Mouse (Mus musculus) forebrain, embryonic 14.5 days (tissue): Measurements from ENCODE around the gene Elane. TPM values are rescaled to one million over a fixed set of nuclear protein-coding genes. Genes with fewer than 3 reads are reported as not detected.

Experiments
- ATAC-seq: fragments of 200-750 bp; cut with Nextera tagmentation; 2 replicates; pipeline ENCODE4 v1.8.0; 2017; ENCODE audit warnings: mild to moderate bottlenecking, moderate library complexity
- DNase-seq: peaks from one replicate; pipeline ENCODE4 v3.0.0-alpha.2; 2015; ENCODE audit warnings: low spot score
- H3K27ac ChIP-seq: fragments of 300-500 bp; sonication (generic); 2 replicates; pipeline ENCODE4 v1.5.1; 2014; ENCODE audit warnings: low read depth, mild to moderate bottlenecking, control low read depth, low read length, moderate library complexity
- H3K27me3 ChIP-seq: fragments of 300-500 bp; sonication (generic); replicated peaks from 2 replicates; pipeline ENCODE4 v1.6.1; 2014; ENCODE audit warnings: low read length, control low read depth, mixed read lengths; ENCODE audit not compliant: control insufficient read depth, insufficient read depth
- H3K36me3 ChIP-seq: fragments of 300-500 bp; sonication (generic); 2 replicates; pipeline ENCODE4 v1.6.1; 2014; ENCODE audit warnings: low read length, control low read depth; ENCODE audit not compliant: control insufficient read depth, insufficient read depth
- H3K4me1 ChIP-seq: fragments of 300-500 bp; sonication (generic); 2 replicates; pipeline ENCODE4 v1.6.1; 2014; ENCODE audit warnings: antibody characterized with exemption, low read length, control low read depth; ENCODE audit not compliant: control insufficient read depth, insufficient read depth
- H3K4me2 ChIP-seq: fragments of 300-500 bp; sonication (generic); 2 replicates; pipeline ENCODE4 v1.6.1; 2014; ENCODE audit warnings: mild to moderate bottlenecking, control low read depth, low read length
- H3K4me3 ChIP-seq: fragments of 300-500 bp; sonication (generic); 2 replicates; pipeline ENCODE4 v1.5.1; 2014; ENCODE audit warnings: low read depth, low read length, control low read depth
- H3K9ac ChIP-seq: fragments of 300-500 bp; sonication (generic); 2 replicates; pipeline ENCODE4 v1.6.1; 2014; ENCODE audit warnings: mild to moderate bottlenecking, low read length, control low read depth, moderate library complexity
- H3K9me3 ChIP-seq: fragments of 300-500 bp; sonication (generic); replicated peaks from 2 replicates; pipeline ENCODE4 v1.6.1; 2016; ENCODE audit warnings: low read length, control low read depth, mixed read lengths; ENCODE audit not compliant: control insufficient read depth
- WGBS: fragments of 180-500 bp; shearing (Covaris S2); extraction: QIAGEN DNeasy Blood & Tissue Kit; methylation state at CpG from one replicate; pipeline ENCODE4 v1.1.7; 2014; 5-methylcytosine and 5-hydroxymethylcytosine counted together
- polyA plus RNA-seq: library from polyadenylated mRNA; unstranded; fragments of >200 nt; fragmentation: Nextera tagmentation; extraction: Ambion mirVana; gene quantifications from 2 replicates; pipeline ENCODE4 v1.2.1, GENCODE M21; 2014

Gene Elane
- polyA plus RNA-seq, 1 experiment from 2014 or later: 0.36 TPM

DNA sequence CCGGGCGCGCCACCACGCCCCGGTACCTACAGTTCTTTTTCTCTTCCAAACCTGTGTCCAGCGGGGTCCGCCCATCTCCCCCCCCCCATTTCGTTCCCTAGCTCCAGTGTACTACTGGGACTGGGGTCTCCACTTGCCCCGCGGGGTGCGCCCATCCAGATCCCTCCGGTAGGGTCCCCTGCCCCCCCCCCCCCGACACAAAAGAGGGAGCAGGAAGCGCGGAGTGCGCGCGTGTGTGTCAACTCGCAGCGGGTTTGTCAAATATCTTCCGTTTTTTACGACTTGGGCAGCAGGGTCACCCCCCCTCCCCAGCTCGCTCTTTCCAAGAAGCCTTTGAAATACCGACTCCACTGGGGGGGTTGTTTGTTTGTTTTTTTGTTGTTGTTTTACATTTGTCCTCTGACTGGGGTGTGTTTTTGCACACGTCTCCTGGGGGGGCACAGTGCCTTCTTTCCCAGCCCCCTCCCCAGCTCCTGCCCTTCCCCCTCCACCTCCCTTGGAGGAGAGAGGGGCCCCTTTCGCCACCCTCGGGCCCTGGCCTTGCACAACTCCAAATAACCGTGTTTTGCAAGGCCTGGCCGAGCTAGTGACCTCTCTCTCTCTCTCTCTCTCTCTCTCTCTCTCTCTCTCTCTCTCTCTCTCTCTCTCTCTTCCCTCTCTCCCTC, 42.1 kb downstream of the Elane start:
- peak overlapping the region; percentile 91 for H3K4me3 ChIP-seq
- peaks cover 13% of the 10 kb centered on the region; the same call in 1 of the 2 replicates for H3K36me3 ChIP-seq
- peak overlapping the region; percentile 78 for H3K4me2 ChIP-seq
- WGBS: under 1% methylated on average over 28 of the region's 29 CpGs
- ATAC-seq (no peak), DNase-seq (peak; percentile 38)
- H3K9me3 ChIP-seq: no peaks in the 10 kb centered on the region
- peak overlapping the region; percentile 85; the same call in 1 of the 2 replicates for H3K27ac ChIP-seq
- H3K27me3 ChIP-seq: peaks cover 7% of the 10 kb centered on the region
- peaks cover 12% of the 10 kb centered on the region; the same call in 1 of the 2 replicates for H3K4me1 ChIP-seq
- H3K9ac ChIP-seq: peak overlapping the region; percentile 84

DNA sequence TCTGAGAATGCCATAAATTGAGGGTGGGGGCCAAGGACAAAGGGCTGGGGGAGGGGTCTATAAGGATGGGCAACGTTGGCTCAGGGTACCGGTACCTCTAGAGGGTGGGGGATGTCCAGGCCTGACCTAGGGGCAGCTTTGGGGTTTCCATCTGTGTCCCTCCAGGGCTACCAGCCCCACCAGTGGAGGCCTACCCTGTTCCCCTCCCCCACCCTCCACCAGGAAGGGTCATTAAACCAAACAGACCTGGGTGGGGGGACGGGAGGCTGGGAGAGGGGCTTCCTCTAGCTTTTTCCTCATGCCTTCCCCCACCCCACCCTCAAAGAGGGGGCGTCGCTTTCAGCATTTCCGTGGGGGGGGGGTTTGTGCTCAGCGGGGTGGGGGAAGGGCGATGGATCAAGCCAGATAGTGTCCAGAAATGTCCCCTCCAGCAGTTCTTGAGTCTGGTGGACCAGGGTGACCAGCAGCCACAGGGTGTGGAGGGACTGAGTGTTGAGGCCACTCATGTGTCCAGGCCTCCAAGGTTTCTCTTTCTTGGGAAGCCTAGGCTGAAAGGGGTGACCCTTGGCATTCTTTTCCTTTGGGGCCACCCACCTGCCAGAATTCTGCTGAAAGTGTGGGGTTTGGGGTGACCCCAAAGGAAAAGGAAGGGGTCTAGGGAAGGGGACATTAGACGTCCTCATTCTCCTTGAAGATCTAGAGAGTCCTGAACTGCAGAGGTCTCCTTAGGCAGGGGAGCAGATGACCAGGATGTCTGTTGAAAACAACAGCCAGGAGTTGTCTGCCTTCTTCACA, 43.1 kb downstream of the Elane start:
- peaks cover 18% of the 10 kb centered on the region; the same call in 1 of the 2 replicates for H3K36me3 ChIP-seq
- DNase-seq: peak; percentile 27
- peak overlapping the region; percentile 78 for H3K4me2 ChIP-seq
- H3K9me3 ChIP-seq: no peaks in the 10 kb centered on the region
- H3K27me3 ChIP-seq: no peaks in the 10 kb centered on the region
- peaks cover 12% of the 10 kb centered on the region; the same call in 1 of the 2 replicates for H3K4me1 ChIP-seq
- H3K9ac ChIP-seq: peak overlapping the region; percentile 46
- no peak for ATAC-seq
- peak overlapping the region; percentile 9; the same call in 1 of the 2 replicates for H3K27ac ChIP-seq
- 37% methylated on average over 9 of the region's 9 CpGs for WGBS
- peak overlapping the region; percentile 91 for H3K4me3 ChIP-seq

DNA sequence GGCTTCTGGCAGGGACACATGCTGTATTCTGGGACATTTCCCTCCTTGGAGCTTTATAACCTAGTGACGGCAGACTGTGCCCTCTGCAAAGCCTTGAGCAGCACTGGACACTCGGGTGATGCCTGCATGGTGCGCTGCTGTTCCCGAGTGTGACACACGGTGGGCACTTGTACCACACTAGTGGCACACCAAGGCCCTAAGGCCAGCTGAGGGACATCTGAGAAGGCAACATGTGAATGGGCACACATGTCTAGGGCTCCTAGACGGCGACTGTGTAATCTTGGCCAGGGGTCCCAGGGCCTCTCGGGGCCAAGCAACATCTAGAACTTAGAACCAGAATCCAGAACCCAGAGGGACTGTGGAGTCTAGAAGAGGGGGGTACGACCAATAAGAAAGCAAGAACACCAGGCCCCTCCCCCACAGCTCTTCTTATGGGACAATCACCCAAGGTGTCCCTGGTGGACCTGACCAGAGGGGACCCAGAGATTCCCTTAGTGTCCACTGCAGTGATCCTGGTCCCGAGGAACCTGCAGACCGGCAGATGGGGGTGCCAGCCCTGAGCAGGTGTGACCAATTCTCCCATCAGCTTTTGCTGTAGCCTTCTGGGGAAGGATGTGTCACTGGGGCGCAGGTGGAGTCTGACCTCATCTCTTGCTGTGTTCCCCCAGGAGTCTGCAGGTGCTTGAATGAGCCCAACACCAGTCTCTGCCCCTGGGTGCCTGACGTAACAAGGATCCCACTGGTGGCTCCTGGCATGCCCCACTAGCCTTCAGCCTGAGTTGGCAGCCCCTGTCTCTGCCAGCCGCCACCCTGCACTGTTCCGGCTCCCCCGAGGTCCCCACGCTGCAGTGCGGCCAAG, 44.1 kb downstream of the Elane start:
- no peak overlapping the region for H3K27ac ChIP-seq
- WGBS: 88% methylated on average over 18 of the region's 18 CpGs
- no peak for DNase-seq
- no peak for ATAC-seq
- H3K36me3 ChIP-seq: peaks cover 18% of the 10 kb centered on the region; the same call in 1 of the 2 replicates
- H3K4me3 ChIP-seq: no peak overlapping the region
- peaks cover 12% of the 10 kb centered on the region; the same call in 1 of the 2 replicates for H3K4me1 ChIP-seq
- no peak overlapping the region; the same call in 1 of the 2 replicates for H3K9ac ChIP-seq
- no peak overlapping the region for H3K4me2 ChIP-seq
- H3K9me3 ChIP-seq: no peaks in the 10 kb centered on the region
- H3K27me3 ChIP-seq: no peaks in the 10 kb centered on the region

DNA sequence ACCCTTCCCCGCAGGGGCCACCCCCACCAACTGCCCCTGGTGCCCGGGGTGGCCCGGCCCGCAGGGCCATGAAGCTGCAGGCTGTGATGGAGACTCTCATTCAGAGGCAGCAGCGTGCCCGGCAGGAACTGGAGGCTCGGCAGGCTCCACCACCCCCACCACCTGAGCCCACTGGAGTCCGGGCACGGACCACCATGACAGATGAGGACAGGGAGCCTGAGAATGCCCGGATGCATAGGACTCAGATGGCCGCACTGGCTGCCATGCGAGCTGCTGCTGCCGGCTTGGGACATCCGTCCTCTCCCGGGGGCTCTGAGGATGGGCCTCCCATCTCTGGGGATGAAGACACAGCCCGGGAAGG, 44.8 kb downstream of the Elane start:
- 86% methylated on average over 16 of the region's 16 CpGs for WGBS
- Histone ChIP-seq H3K4me2 (no peak overlapping the region), H3K36me3 (peaks cover 18% of the 10 kb centered on the region; the same call in 1 of the 2 replicates), H3K4me3 (no peak overlapping the region), H3K27ac (no peak overlapping the region), H3K9me3 (no peaks in the 10 kb centered on the region), H3K9ac (no peak overlapping the region), H3K4me1 (peaks cover 12% of the 10 kb centered on the region; the same call in 1 of the 2 replicates), H3K27me3 (no peaks in the 10 kb centered on the region)
- DNase-seq: no peak
- no peak for ATAC-seq

DNA sequence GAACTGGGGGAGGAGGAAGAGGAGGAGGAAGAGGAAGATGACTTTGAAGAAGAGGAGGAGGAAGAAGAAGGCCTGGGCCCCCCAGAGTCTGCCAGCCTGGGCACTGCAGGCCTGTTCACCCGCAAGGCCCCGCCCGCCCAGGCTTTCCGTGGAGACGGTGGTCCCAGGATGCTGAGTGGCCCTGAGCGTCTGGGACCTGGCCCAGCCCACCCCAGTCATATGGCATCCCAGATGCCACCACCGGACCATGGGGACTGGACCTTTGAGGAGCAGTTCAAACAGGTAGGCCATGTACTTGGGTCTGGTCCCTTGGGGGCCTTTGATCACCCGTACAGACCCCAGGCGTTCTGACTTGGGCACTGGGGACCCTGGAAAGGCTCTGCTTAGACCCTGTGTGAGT, 45.8 kb downstream of the Elane start:
- H3K4me3 ChIP-seq: no peak overlapping the region

DNA sequence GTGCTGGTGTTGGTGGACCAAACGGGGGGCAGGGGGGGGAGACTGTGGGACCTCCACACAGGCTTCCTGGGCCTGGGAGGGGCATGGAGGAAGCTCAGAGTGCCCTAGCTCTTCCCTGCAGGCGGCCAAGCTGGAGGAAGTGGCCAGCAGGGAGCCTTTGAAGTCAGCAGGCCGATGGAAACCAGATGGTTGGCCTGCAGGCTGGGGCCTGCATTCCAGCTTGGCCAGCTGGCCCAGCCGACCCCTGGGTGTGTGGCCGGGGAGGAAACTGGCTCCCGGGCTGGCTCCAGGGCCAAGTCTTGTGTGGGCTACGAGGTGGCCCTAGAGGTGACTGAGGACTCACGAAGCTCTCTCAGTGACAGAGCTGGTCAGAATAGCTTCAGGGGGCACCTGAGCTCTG, 46.7 kb downstream of the Elane start:
- H3K9me3 ChIP-seq: no peaks in the 10 kb centered on the region
- H3K4me2 ChIP-seq: no peak overlapping the region
- H3K27ac ChIP-seq: no peak overlapping the region; the same call in 1 of the 2 replicates
- H3K4me1 ChIP-seq: peaks cover 10% of the 10 kb centered on the region; the same call in 1 of the 2 replicates
- H3K36me3 ChIP-seq: peaks cover 19% of the 10 kb centered on the region; the same call in 1 of the 2 replicates
- H3K9ac ChIP-seq: no peak overlapping the region
- H3K4me3 ChIP-seq: no peak overlapping the region
- no peaks in the 10 kb centered on the region for H3K27me3 ChIP-seq
- no peak for DNase-seq
- 32% methylated on average over 8 of the region's 8 CpGs for WGBS
- no peak for ATAC-seq

More for the DNA sequence above, 45.8 kb downstream of the Elane start:
- H3K36me3 ChIP-seq: peaks cover 18% of the 10 kb centered on the region; the same call in 1 of the 2 replicates
- no peak overlapping the region for H3K27ac ChIP-seq
- DNase-seq (no peak), ATAC-seq (no peak)
- WGBS: 90% methylated on average over 9 of the region's 9 CpGs
- no peaks in the 10 kb centered on the region for H3K9me3 ChIP-seq
- peaks cover 6% of the 10 kb centered on the region; the same call in 1 of the 2 replicates for H3K4me1 ChIP-seq
- H3K9ac ChIP-seq: no peak overlapping the region
- H3K27me3 ChIP-seq: no peaks in the 10 kb centered on the region
- H3K4me2 ChIP-seq: no peak overlapping the region

DNA sequence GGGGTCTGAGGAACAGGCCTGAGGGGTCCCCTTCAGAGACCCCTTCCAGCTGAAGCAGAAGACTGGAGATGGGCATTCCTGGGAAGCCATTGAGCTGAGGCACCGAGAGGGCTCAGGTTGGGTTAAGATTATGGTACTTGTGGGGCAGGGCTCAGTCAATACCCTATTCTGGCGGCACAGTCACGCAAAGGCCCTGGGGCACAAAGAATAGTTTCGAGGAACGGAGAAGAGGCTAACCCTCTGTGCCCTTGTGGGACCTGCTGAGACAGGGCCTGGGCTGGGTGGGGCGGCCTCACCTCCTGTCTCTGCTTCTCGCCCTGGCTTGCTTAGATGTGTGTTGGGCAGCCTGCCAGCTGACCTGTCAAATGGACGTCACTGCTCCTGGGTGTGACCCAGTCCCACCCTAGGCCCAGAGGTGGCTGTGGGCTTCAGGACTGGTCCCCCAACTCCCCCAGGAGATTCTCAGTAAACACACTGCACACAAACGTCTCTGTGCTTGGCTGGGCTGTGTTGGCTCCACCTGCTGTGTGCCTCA, 47.2 kb downstream of the Elane start:
- Histone ChIP-seq H3K9me3 (no peaks in the 10 kb centered on the region), H3K27ac (no peak overlapping the region; the same call in 1 of the 2 replicates), H3K4me2 (no peak overlapping the region), H3K9ac (no peak overlapping the region), H3K4me1 (peaks cover 10% of the 10 kb centered on the region; the same call in 1 of the 2 replicates), H3K4me3 (no peak overlapping the region), H3K27me3 (no peaks in the 10 kb centered on the region), H3K36me3 (peaks cover 20% of the 10 kb centered on the region; the same call in 1 of the 2 replicates)
- no peak for DNase-seq
- no peak for ATAC-seq
- 72% methylated on average over 9 of the region's 9 CpGs for WGBS

DNA sequence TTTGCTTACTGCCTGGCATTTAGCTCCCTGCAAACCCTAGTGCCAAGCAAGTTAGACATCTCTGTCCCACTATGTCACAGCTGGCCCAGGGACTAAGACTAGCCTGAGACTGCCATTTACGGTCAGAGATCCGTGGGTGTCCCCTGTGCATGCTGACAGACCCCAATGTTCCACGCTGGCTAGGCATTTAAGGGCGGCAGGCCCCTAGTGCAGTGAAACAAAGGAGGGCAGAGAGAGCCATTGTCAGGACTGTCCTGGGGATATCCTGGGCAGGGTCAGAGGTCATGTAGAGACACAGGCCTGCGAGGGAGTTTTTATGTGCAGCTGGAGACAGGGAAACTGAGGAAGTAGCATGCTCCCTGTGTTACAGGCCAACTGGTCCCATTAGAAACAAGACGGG, 47.8 kb downstream of the Elane start:
- H3K27ac ChIP-seq: peak overlapping the region; percentile 35; the same call in 1 of the 2 replicates
- peaks cover 20% of the 10 kb centered on the region; the same call in 1 of the 2 replicates for H3K36me3 ChIP-seq
- H3K9ac ChIP-seq: no peak overlapping the region
- H3K4me2 ChIP-seq: no peak overlapping the region
- H3K9me3 ChIP-seq: no peaks in the 10 kb centered on the region
- no peak for DNase-seq
- H3K4me3 ChIP-seq: no peak overlapping the region
- H3K27me3 ChIP-seq: no peaks in the 10 kb centered on the region
- 39% methylated on average over 6 of the region's 6 CpGs for WGBS
- H3K4me1 ChIP-seq: peaks cover 9% of the 10 kb centered on the region; the same call in 1 of the 2 replicates
- no peak for ATAC-seq
